In genomic region chr8:34397225-34397582, GRCm38 (mm10) we compare ENCODE assay signal across 8 mouse cellular contexts.
DNase-seq lines count a peak whose midpoint lies in the region; ATAC-seq lines count a peak whose summit lies in the region.

No protein-coding gene starts in this region.

- no peaks in the 10 kb centered on the region for H3K9me3 ChIP-seq in kidney, embryonic 15.5 days (replicated peaks)
- no peaks in the 10 kb centered on the region for H3K9me3 ChIP-seq in hindbrain, embryonic 14.5 days (ENCODE audit: control insufficient read depth, low read length)
- no peaks in the 10 kb centered on the region for H3K9me3 ChIP-seq in midbrain, embryonic 15.5 days

- peaks cover 32% of the 10 kb centered on the region for H3K4me1 ChIP-seq in kidney, embryonic 15.5 days
- H3K4me1 ChIP-seq in hindbrain, embryonic 14.5 days (replicated peaks; ENCODE audit: control insufficient read depth, insufficient read depth, low read length) = peaks cover 39% of the 10 kb centered on the region
- H3K4me1 ChIP-seq in midbrain, embryonic 15.5 days = peaks cover 44% of the 10 kb centered on the region

- 68% methylated on average over 4 of the region's 4 CpGs for WGBS in kidney, embryonic 15.5 days
- 63% methylated on average over 4 of the region's 4 CpGs for WGBS in hindbrain, embryonic 14.5 days
- WGBS in midbrain, embryonic 15.5 days = 49% methylated on average over 4 of the region's 4 CpGs

- no peak for ATAC-seq in kidney, embryonic 15.5 days (replicated peaks; ENCODE audit: low FRiP score)
- ATAC-seq in hindbrain, embryonic 14.5 days (ENCODE audit: low FRiP score) = no peak
- no peak for ATAC-seq in midbrain, embryonic 15.5 days (replicated peaks)

- no peak for DNase-seq in kidney, adult 8-10 months
- peak; percentile 14 for DNase-seq in R1 (ENCODE audit: low read depth, low spot score)
- DNase-seq in hindbrain, embryonic 14.5 days (ENCODE audit: low spot score) = no peak
- DNase-seq in urinary bladder, postnatal 25 days (ENCODE audit: low spot score) = no peak
- DNase-seq in frontal cortex, postnatal 36 days (ENCODE audit: low spot score in 2 of 2) = no peak
- DNase-seq in ovary, postnatal 10 days (ENCODE audit: low spot score) = no peak

- H3K9ac ChIP-seq in kidney, embryonic 15.5 days = no peak overlapping the region
- peak overlapping the region; percentile 39 for H3K9ac ChIP-seq in hindbrain, embryonic 14.5 days
- H3K9ac ChIP-seq in midbrain, embryonic 15.5 days = no peak overlapping the region

- H3K27me3 ChIP-seq in kidney, embryonic 15.5 days = no peaks in the 10 kb centered on the region
- H3K27me3 ChIP-seq in hindbrain, embryonic 14.5 days (ENCODE audit: control insufficient read depth, insufficient read depth, low read length) = no peaks in the 10 kb centered on the region
- no peaks in the 10 kb centered on the region for H3K27me3 ChIP-seq in midbrain, embryonic 15.5 days (replicated peaks)

- no peaks in the 10 kb centered on the region for H3K36me3 ChIP-seq in kidney, embryonic 15.5 days
- no peaks in the 10 kb centered on the region for H3K36me3 ChIP-seq in hindbrain, embryonic 14.5 days (replicated peaks; ENCODE audit: control insufficient read depth, insufficient read depth)
- no peaks in the 10 kb centered on the region for H3K36me3 ChIP-seq in midbrain, embryonic 15.5 days (replicated peaks)

- H3K4me3 ChIP-seq in kidney, embryonic 15.5 days (replicated peaks) = no peak overlapping the region
- no peak overlapping the region for H3K4me3 ChIP-seq in hindbrain, embryonic 14.5 days (replicated peaks; ENCODE audit: low read length)
- H3K4me3 ChIP-seq in midbrain, embryonic 15.5 days = no peak overlapping the region

- H3K4me2 ChIP-seq in kidney, embryonic 15.5 days = peak overlapping the region; percentile 30; the same call in 1 of the 2 replicates
- H3K4me2 ChIP-seq in hindbrain, embryonic 14.5 days (replicated peaks) = peak overlapping the region; percentile 36
- H3K4me2 ChIP-seq in midbrain, embryonic 15.5 days = peak overlapping the region; percentile 33

- H3K27ac ChIP-seq in kidney, embryonic 15.5 days = no peak overlapping the region
- peak overlapping the region; percentile 91 for H3K27ac ChIP-seq in hindbrain, embryonic 14.5 days
- peak overlapping the region; percentile 88 for H3K27ac ChIP-seq in midbrain, embryonic 15.5 days
